Mouse (Mus musculus) C2C12 (cell line): ENCODE data around the gene Phf6. TPM values are rescaled to one million over a fixed set of nuclear protein-coding genes. Genes with fewer than 3 reads are reported as not detected.

Source experiments
- H3K27me3 ChIP-seq: one replicate; pipeline ENCODE4 v1.6.1; 2011; ENCODE audit not compliant: control insufficient read depth, insufficient read depth, insufficient read length
- H3K36me3 ChIP-seq: one replicate; pipeline ENCODE4 v1.6.1; 2011; ENCODE audit not compliant: control insufficient read depth, insufficient read depth
- H3K4me3 ChIP-seq: one replicate; pipeline ENCODE4 v1.5.1; 2011; ENCODE audit warnings: mild to moderate bottlenecking, control low read depth; ENCODE audit not compliant: poor library complexity, insufficient read depth, severe bottlenecking
- H3K79me2 ChIP-seq: one replicate; pipeline ENCODE4 v1.6.1; 2011; ENCODE audit not compliant: control insufficient read depth, insufficient read depth
- H3K79me3 ChIP-seq: one replicate; pipeline ENCODE4 v1.6.1; 2011; ENCODE audit warnings: low read depth, control low read depth
- H3ac ChIP-seq: one replicate; pipeline ENCODE3; 2011; ENCODE audit warnings: low read depth; ENCODE audit not compliant: control insufficient read depth, insufficient read length
- CEBPB ChIP-seq: IDR thresholded peaks from one replicate; pipeline ENCODE4 v1.6.1; 2011; ENCODE audit warnings: low read depth, mild to moderate bottlenecking, control low read depth, moderate library complexity
- CTCF ChIP-seq: IDR thresholded peaks from one replicate; pipeline ENCODE4 v1.5.1; 2011; ENCODE audit not compliant: control insufficient read depth, insufficient read depth, insufficient read length
- FOSL1 ChIP-seq: IDR thresholded peaks from one replicate; pipeline ENCODE4 v1.8.0; 2011; ENCODE audit warnings: mild to moderate bottlenecking, low read length; ENCODE audit not compliant: poor library complexity, insufficient read depth, severe bottlenecking
- MAX ChIP-seq: IDR thresholded peaks from one replicate; pipeline ENCODE4 v1.6.1; 2011; ENCODE audit warnings: mild to moderate bottlenecking, control low read depth
- MYOD1 ChIP-seq: IDR thresholded peaks from one replicate; pipeline ENCODE4 v1.6.1; 2011; ENCODE audit warnings: low read depth; ENCODE audit not compliant: control insufficient read depth, insufficient read length
- MYOG ChIP-seq: IDR thresholded peaks from one replicate; pipeline ENCODE4 v1.6.1; 2011; ENCODE audit not compliant: control insufficient read depth, insufficient read length; ENCODE audit errors: extremely low read depth
- USF1 ChIP-seq: IDR thresholded peaks from one replicate; pipeline ENCODE4 v1.6.1; 2011; ENCODE audit warnings: low read depth, mild to moderate bottlenecking, control low read depth, moderate library complexity
- polyA plus RNA-seq: library from polyadenylated mRNA; unstranded; fragments of >200 nt; fragmentation: generic; extraction: Trizol; gene quantifications from one replicate; pipeline ENCODE4 v1.2.1, GENCODE M21; 2012; ENCODE audit warnings: missing spikeins

Gene Phf6
- polyA plus RNA-seq, 1 experiment = 8.7 TPM

DNA sequence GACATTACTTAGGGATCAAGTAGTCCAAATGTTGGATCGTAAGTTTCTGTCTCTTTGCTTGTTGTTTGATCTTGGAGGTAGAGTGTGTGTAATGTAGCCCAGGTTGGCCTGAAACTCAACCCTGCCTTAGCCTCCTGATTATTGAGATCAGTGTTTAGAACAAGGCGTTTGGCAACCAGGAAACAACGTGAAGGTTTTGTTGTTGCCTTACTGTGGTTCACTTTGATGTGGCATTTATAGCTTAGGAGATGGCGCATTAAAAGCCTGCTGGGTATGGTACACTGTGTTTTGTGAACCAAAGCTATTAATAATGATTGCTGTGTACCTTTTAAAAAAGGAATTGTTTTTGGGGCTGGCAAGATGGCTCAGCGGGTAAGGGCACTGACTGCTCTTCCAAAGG lies 18.1 kb downstream of the Phf6 start:
- Histone ChIP-seq H3K79me2 (peaks cover 18% of the 10 kb centered on the region), H3K36me3 (no peaks in the 10 kb centered on the region)
- TF ChIP-seq FOSL1 (no peak), CEBPB (no peak), MAX (no peak), USF1 (no peak), CTCF (no peak), MYOD1 (no peak), MYOG (no peak)

GRCm38 (mm10) chrX:52932161-52932560 lies 20.1 kb downstream of the Phf6 start:
- Histone ChIP-seq H3K36me3 (no peaks in the 10 kb centered on the region), H3K79me3 (no peaks in the 10 kb centered on the region), H3K27me3 (no peaks in the 10 kb centered on the region), H3K79me2 (peaks cover 9% of the 10 kb centered on the region), H3ac (no peak overlapping the region), H3K4me3 (no peak overlapping the region)
- TF ChIP-seq MYOD1 (no peak), USF1 (no peak), FOSL1 (no peak), MYOG (no peak), CTCF (no peak), CEBPB (no peak), MAX (no peak)

More for the DNA sequence above, 18.1 kb downstream of the Phf6 start:
- Histone ChIP-seq H3K4me3 (no peak overlapping the region), H3K79me3 (peaks cover 4% of the 10 kb centered on the region), H3ac (no peak overlapping the region), H3K27me3 (no peaks in the 10 kb centered on the region)

- no peaks in the 10 kb centered on the region for H3K27me3 ChIP-seq
- no peak overlapping the region for H3K4me3 ChIP-seq
- peaks cover 5% of the 10 kb centered on the region for H3K79me2 ChIP-seq
- TF ChIP-seq FOSL1 = no peak
- no peak for TF ChIP-seq MYOG
- TF ChIP-seq MYOD1 = no peak
- no peak for TF ChIP-seq MAX
- no peak for TF ChIP-seq CEBPB
- no peak for TF ChIP-seq USF1
- H3K79me3 ChIP-seq = no peaks in the 10 kb centered on the region
- H3K36me3 ChIP-seq = no peaks in the 10 kb centered on the region
- no peak overlapping the region for H3ac ChIP-seq
These were observed 22.4 kb downstream of the Phf6 start for GRCm38 (mm10) chrX:52934496-52934895.

DNA sequence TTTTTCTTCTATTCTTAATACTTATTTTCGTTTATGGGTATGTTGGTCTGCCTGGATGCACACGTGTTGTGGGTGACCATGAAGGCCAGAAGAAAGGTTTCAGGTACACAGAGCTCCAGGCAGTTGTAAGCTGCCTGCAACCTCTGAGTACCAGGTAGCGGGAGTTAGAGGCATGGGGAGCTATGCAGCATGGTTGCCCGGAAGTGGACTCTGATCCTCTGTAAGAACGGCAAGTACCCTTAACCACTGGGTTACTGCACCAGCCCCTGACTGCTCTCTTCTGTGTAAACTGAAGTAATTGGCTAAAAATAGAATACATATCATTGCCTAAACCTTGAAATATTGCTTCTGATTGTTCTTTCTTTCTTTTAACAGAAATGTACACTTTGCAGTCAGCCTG lies 33.4 kb downstream of the Phf6 start:
- Histone ChIP-seq H3K79me2 (no peaks in the 10 kb centered on the region), H3K36me3 (peaks cover 26% of the 10 kb centered on the region), H3K4me3 (no peak overlapping the region), H3K27me3 (no peaks in the 10 kb centered on the region), H3K79me3 (no peaks in the 10 kb centered on the region), H3ac (no peak overlapping the region)
- TF ChIP-seq MYOD1 (no peak), CEBPB (no peak), CTCF (no peak), MYOG (no peak), FOSL1 (no peak), USF1 (no peak), MAX (no peak)

DNA sequence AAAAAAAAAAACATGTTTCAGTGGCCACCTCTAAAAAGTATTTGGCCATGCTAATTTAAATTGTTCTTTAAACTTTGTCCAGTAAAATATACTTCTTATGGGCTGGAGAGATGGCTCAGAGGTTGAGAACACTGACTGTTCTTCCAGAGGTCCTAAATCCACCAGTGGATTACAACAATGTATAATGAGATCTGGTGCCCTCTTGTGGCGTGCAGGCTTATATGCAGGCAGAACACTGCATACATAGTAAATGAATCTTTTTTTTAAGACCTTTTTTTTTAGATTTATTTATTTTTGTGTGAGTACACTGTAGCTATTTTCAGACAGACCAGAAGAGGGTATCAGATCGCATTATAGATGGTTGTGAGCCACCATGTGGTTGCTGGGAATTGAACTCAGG lies 37.6 kb downstream of the Phf6 start:
- TF ChIP-seq CEBPB = no peak
- no peak for TF ChIP-seq USF1
- TF ChIP-seq MAX = no peak
- no peak for TF ChIP-seq FOSL1
- no peak for TF ChIP-seq MYOG
- TF ChIP-seq MYOD1 = no peak
- no peak for TF ChIP-seq CTCF
- Histone ChIP-seq H3K79me2 (no peaks in the 10 kb centered on the region), H3K4me3 (no peak overlapping the region), H3ac (no peak overlapping the region), H3K79me3 (no peaks in the 10 kb centered on the region), H3K27me3 (no peaks in the 10 kb centered on the region), H3K36me3 (peaks cover 17% of the 10 kb centered on the region)

DNA sequence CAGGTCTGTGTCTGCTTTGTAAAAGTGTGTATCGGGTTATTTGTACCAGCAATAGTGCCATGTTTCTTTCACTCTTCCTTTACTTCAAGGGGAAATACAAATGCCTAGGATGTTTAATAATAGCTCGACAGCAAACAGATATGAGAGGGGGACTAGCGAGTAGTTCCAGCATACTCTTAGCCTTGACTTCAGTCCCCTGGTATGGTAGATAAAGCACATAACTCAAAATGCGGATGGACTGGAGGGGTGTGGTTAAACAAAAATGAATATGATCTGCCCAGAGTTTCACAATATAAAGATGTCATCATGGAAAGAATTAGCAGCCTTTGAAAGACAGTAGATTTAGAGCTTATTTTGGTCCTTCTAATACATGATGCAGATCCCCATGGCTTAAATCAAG lies 44.9 kb downstream of the Phf6 start:
- H3K4me3 ChIP-seq = no peak overlapping the region
- no peaks in the 10 kb centered on the region for H3K79me2 ChIP-seq
- peaks cover 6% of the 10 kb centered on the region for H3K36me3 ChIP-seq
- no peak overlapping the region for H3ac ChIP-seq
- no peaks in the 10 kb centered on the region for H3K79me3 ChIP-seq
- TF ChIP-seq FOSL1 = no peak
- no peak for TF ChIP-seq MYOD1
- no peak for TF ChIP-seq MYOG
- no peak for TF ChIP-seq MAX
- no peaks in the 10 kb centered on the region for H3K27me3 ChIP-seq
